10 mouse cellular contexts compared by ENCODE assay signal in genomic region chr6:53470559-53470958, GRCm38 (mm10).
A peak's percentile ranks its signal among the peaks of the same experiment; 100 is the strongest.
DNase-seq lines count a peak whose midpoint lies in the region; ATAC-seq and TF ChIP-seq lines count a peak whose summit lies in the region.
"Had no signal": no experiment of that assay in that cellular context is flagged by ENCODE, and none has a peak within 500 bp of the region (broad histone marks: within the 10 kb centered on the region; RNA-seq: fewer than 3 reads in every experiment).

No protein-coding gene starts in this region.

- TF ChIP-seq CTCF in gastrocnemius, adult 2 months (IDR thresholded peaks at IDR 0.05) = peak; percentile 25; the same call in 1 of the 2 replicates
- TF ChIP-seq CTCF in cerebellum, adult 2 months (IDR thresholded peaks at IDR 0.05; ENCODE audit: borderline replicate concordance, insufficient read depth, low read depth, low read length) = peak; percentile 47; the same call in 1 of the 2 replicates
- TF ChIP-seq CTCF in lung, embryonic 14.5 days (IDR thresholded peaks at IDR 0.05; ENCODE audit: low read depth) = peak; percentile 37

- WGBS in cerebellum, adult 2 months = 5% methylated on average over 8 of the region's 8 CpGs
- WGBS in intestine, embryonic 14.5 days = 37% methylated on average over 8 of the region's 8 CpGs
- 34% methylated on average over 8 of the region's 8 CpGs for WGBS in lung, embryonic 14.5 days

- TF ChIP-seq POLR2A in cerebellum, adult 2 months (IDR thresholded peaks at IDR 0.05; ENCODE audit: borderline replicate concordance, insufficient read depth, low read length) = no peak

- H3K27ac ChIP-seq in gastrocnemius, adult 2 months = no peak overlapping the region; the same call in 1 of the 2 replicates
- H3K27ac ChIP-seq in cerebellum, adult 2 months (ENCODE audit: insufficient read depth, low read length) = no peak overlapping the region
- no peak overlapping the region for H3K27ac ChIP-seq in intestine, embryonic 14.5 days (ENCODE audit: low read depth)
- no peak overlapping the region for H3K27ac ChIP-seq in lung, embryonic 14.5 days (ENCODE audit: low read depth)
- H3K27ac ChIP-seq: hindbrain, embryonic 15.5 days had no signal

- DNase-seq in gastrocnemius, adult 2 months = peak; percentile 57
- no peak for DNase-seq in gastrocnemius, adult 18-20 months (ENCODE audit: low spot score)
- DNase-seq in cerebellum, adult 2 months = peak; percentile 73 to 88
- peak; percentile 52 for DNase-seq in intestine, embryonic 14.5 days (ENCODE audit: low spot score)
- peak; percentile 58 for DNase-seq in lung, embryonic 14.5 days
- no peak for DNase-seq in left cerebral cortex, postnatal 36 days (ENCODE audit: low spot score in 2 of 2)

- H3K9ac ChIP-seq in intestine, embryonic 14.5 days (ENCODE audit: low read length) = no peak overlapping the region
- no peak overlapping the region for H3K9ac ChIP-seq in lung, embryonic 14.5 days
- H3K9ac ChIP-seq: hindbrain, embryonic 15.5 days had no signal

- no peaks in the 10 kb centered on the region for H3K36me3 ChIP-seq in intestine, embryonic 14.5 days (ENCODE audit: control insufficient read depth, insufficient read depth, low read length)
- no peaks in the 10 kb centered on the region for H3K36me3 ChIP-seq in lung, embryonic 14.5 days (ENCODE audit: insufficient read depth)
- H3K36me3 ChIP-seq: hindbrain, embryonic 15.5 days had no signal

- H3K9me3 ChIP-seq in intestine, embryonic 14.5 days (ENCODE audit: control insufficient read depth, low read length) = no peaks in the 10 kb centered on the region
- no peaks in the 10 kb centered on the region for H3K9me3 ChIP-seq in lung, embryonic 14.5 days (ENCODE audit: low read depth, low read length)
- H3K9me3 ChIP-seq: hindbrain, embryonic 15.5 days had no signal

- ATAC-seq in intestine, embryonic 14.5 days (replicated peaks; ENCODE audit: low FRiP score, low TSS enrichment, low read depth) = no peak
- ATAC-seq in lung, embryonic 14.5 days (ENCODE audit: insufficient read depth) = no peak
- no peak for ATAC-seq in erythroid progenitor cell, adult 5-6 weeks (replicated peaks; ENCODE audit: low FRiP score, poor library complexity, severe bottlenecking)
- no peak for ATAC-seq in granulocyte monocyte progenitor cell, adult 5-6 weeks (replicated peaks; ENCODE audit: poor library complexity, severe bottlenecking)
- ATAC-seq: midbrain, embryonic 16.5 days had no signal

- intact Hi-C loops in gastrocnemius, adult 2 months (cut with DNase I) = loop anchor here (10.0 kb wide), 1 partner anchor 186 kb away; the partner anchor contains the start of gene Creb5
- intact Hi-C loops in left cerebral cortex, postnatal 36 days (cut with DNase I) = no loop called here

- peak overlapping the region; percentile 56 for H3K4me3 ChIP-seq in gastrocnemius, adult 2 months
- H3K4me3 ChIP-seq in cerebellum, adult 2 months (replicated peaks; ENCODE audit: insufficient read depth, low read depth, low read length) = peak overlapping the region; percentile 32
- H3K4me3 ChIP-seq in intestine, embryonic 14.5 days (ENCODE audit: low read depth, low read length) = no peak overlapping the region
- H3K4me3 ChIP-seq in lung, embryonic 14.5 days (ENCODE audit: low read depth, low read length) = no peak overlapping the region
- H3K4me3 ChIP-seq: hindbrain, embryonic 15.5 days had no signal

- peaks cover 6% of the 10 kb centered on the region for H3K4me1 ChIP-seq in cerebellum, adult 2 months (ENCODE audit: control insufficient read depth, insufficient read depth, low read length)
- peaks cover 9% of the 10 kb centered on the region; the same call in 1 of the 2 replicates for H3K4me1 ChIP-seq in intestine, embryonic 14.5 days (replicated peaks; ENCODE audit: control insufficient read depth, insufficient read depth, low read length)
- peaks cover 7% of the 10 kb centered on the region; the same call in 1 of the 2 replicates for H3K4me1 ChIP-seq in lung, embryonic 14.5 days (ENCODE audit: insufficient read depth)
- H3K4me1 ChIP-seq: hindbrain, embryonic 15.5 days had no signal

- H3K4me2 ChIP-seq in intestine, embryonic 14.5 days (ENCODE audit: low read length) = peak overlapping the region; percentile 23; the same call in 1 of the 2 replicates
- H3K4me2 ChIP-seq in lung, embryonic 14.5 days = peak overlapping the region; percentile 16; the same call in 1 of the 2 replicates
- H3K4me2 ChIP-seq: hindbrain, embryonic 15.5 days had no signal

- no peaks in the 10 kb centered on the region for H3K27me3 ChIP-seq in cerebellum, adult 2 months (ENCODE audit: control insufficient read depth, insufficient read depth, low read length)
- H3K27me3 ChIP-seq in intestine, embryonic 14.5 days (replicated peaks; ENCODE audit: control insufficient read depth, insufficient read depth, low read length) = no peaks in the 10 kb centered on the region
- no peaks in the 10 kb centered on the region for H3K27me3 ChIP-seq in lung, embryonic 14.5 days (ENCODE audit: insufficient read depth, low read length)
- H3K27me3 ChIP-seq: hindbrain, embryonic 15.5 days had no signal

Comparison
In these comparisons a context has a peak if more than half of its experiments do, and no peak if none do; other contexts are left out.
1. DNase-seq: peak in gastrocnemius, adult 2 months (single experiment), cerebellum, adult 2 months (2 of 2), intestine, embryonic 14.5 days (single experiment) and lung, embryonic 14.5 days (single experiment); none in gastrocnemius, adult 18-20 months (single experiment) and left cerebral cortex, postnatal 36 days (0 of 2).
2. H3K4me3 ChIP-seq: peak in gastrocnemius, adult 2 months (single experiment) and cerebellum, adult 2 months (single experiment); none in intestine, embryonic 14.5 days (single experiment) and lung, embryonic 14.5 days (single experiment).
3. Peak in every context shown above with its lines, with median percentiles within 50 percentile points of each other: CTCF ChIP-seq.